Mouse (Mus musculus) liver, embryonic 14.5 days (tissue): ENCODE results near the gene Htt.

Experiments used
- CTCF ChIP-seq: IDR thresholded peaks from 2 replicates; pipeline ENCODE4 v1.5.1; 2016; ENCODE audit warnings: antibody characterized with exemption, low read depth, control low read depth
- EP300 ChIP-seq: IDR thresholded peaks from 2 replicates; pipeline ENCODE4 v1.6.1; 2016; ENCODE audit warnings: antibody characterized with exemption, low read depth

GRCm38 (mm10) chr5:34909634-34910503 lies 148.3 kb downstream of the Htt start:
- TF ChIP-seq CTCF (no peak), EP300 (peak; percentile 83)
